Mouse (Mus musculus) kidney, adult 11 months (tissue): ENCODE results near the gene Tmem18.

Experiments used
- DNase-seq: peaks from one replicate; pipeline ENCODE4 v3.0.0; 2022

Tmem18 gene

GRCm38 (mm10) chr12:30584356-30584740 is at the start of gene Tmem18:
Gene Tmem18 (plus strand): TSS chr12:30584426.
- DNase-seq: peak; percentile 77

GRCm38 (mm10) chr12:30557349-30557748 is 26.9 kb upstream of the Tmem18 start:
- DNase-seq: no peak

- no peak for DNase-seq
Observed at GRCm38 (mm10) chr12:30561411-30561810, 22.8 kb upstream of the Tmem18 start.

GRCm38 (mm10) chr12:30572075-30572474 is 12.2 kb upstream of the Tmem18 start:
- no peak for DNase-seq

GRCm38 (mm10) chr12:30575952-30576351 is 8.3 kb upstream of the Tmem18 start:
- no peak for DNase-seq

- peak; percentile 41 for DNase-seq
Observed at GRCm38 (mm10) chr12:30578019-30578418, 6.2 kb upstream of the Tmem18 start.

GRCm38 (mm10) chr12:30581277-30581676 is 2.9 kb upstream of the Tmem18 start:
- peak; percentile 16 for DNase-seq

GRCm38 (mm10) chr12:30583586-30584355 is 455 bp upstream of the Tmem18 start:
- DNase-seq: peak; percentile 20

- DNase-seq: no peak
Observed at GRCm38 (mm10) chr12:30584863-30585262, 637 bp downstream of the Tmem18 start.

- DNase-seq: no peak
Observed at GRCm38 (mm10) chr12:30591832-30592231, 7.6 kb downstream of the Tmem18 start.

GRCm38 (mm10) chr12:30596818-30597407 is 12.7 kb downstream of the Tmem18 start:
- peak; percentile 42 for DNase-seq

- DNase-seq: no peak
Observed at GRCm38 (mm10) chr12:30598955-30599354, 14.7 kb downstream of the Tmem18 start.

- no peak for DNase-seq
Observed at GRCm38 (mm10) chr12:30599474-30599873, 15.2 kb downstream of the Tmem18 start.

GRCm38 (mm10) chr12:30599997-30600396 is 15.8 kb downstream of the Tmem18 start:
- no peak for DNase-seq

- no peak for DNase-seq
Observed at GRCm38 (mm10) chr12:30604012-30604411, 19.8 kb downstream of the Tmem18 start.

- no peak for DNase-seq
Observed at GRCm38 (mm10) chr12:30604876-30605275, 20.6 kb downstream of the Tmem18 start.

GRCm38 (mm10) chr12:30605941-30606340 is 21.7 kb downstream of the Tmem18 start:
- DNase-seq: no peak

GRCm38 (mm10) chr12:30606743-30607142 is 22.5 kb downstream of the Tmem18 start:
- DNase-seq: no peak

GRCm38 (mm10) chr12:30618425-30618824 is 34.2 kb downstream of the Tmem18 start:
- no peak for DNase-seq

- DNase-seq: peak; percentile 24
Observed at GRCm38 (mm10) chr12:30628466-30628865, 44.2 kb downstream of the Tmem18 start.

- DNase-seq: no peak
Observed at GRCm38 (mm10) chr12:30634534-30634933, 50.3 kb downstream of the Tmem18 start.
